Mouse (Mus musculus) intestine, embryonic 14.5 days (tissue): ENCODE results near the gene Shtn1. TPM values are rescaled to one million over a fixed set of nuclear protein-coding genes. Genes with fewer than 3 reads are reported as not detected.

Source experiments
- ATAC-seq: fragments of 200-750 bp; cut with Nextera tagmentation; replicated peaks from 2 replicates; pipeline ENCODE4 v1.8.0; 2017; ENCODE audit warnings: low read depth, moderate number of reproducible peaks, moderate TSS enrichment, moderate library complexity; ENCODE audit not compliant: low FRiP score, low TSS enrichment
- DNase-seq: peaks from one replicate; pipeline ENCODE4 v3.0.0-alpha.2; 2018; ENCODE audit warnings: low spot score
- H3K27ac ChIP-seq: fragments of 300-500 bp; sonication (generic); 2 replicates; pipeline ENCODE4 v1.5.1; 2014; ENCODE audit warnings: low read depth, mild to moderate bottlenecking, control low read depth
- H3K27me3 ChIP-seq: fragments of 300-500 bp; sonication (generic); replicated peaks from 2 replicates; pipeline ENCODE4 v1.6.1; 2014; ENCODE audit warnings: low read length, control low read depth; ENCODE audit not compliant: control insufficient read depth, insufficient read depth
- H3K36me3 ChIP-seq: fragments of 300-500 bp; sonication (generic); 2 replicates; pipeline ENCODE4 v1.6.1; 2014; ENCODE audit warnings: low read length, control low read depth; ENCODE audit not compliant: control insufficient read depth, insufficient read depth
- H3K4me1 ChIP-seq: fragments of 300-500 bp; sonication (generic); replicated peaks from 2 replicates; pipeline ENCODE4 v1.6.1; 2014; ENCODE audit warnings: low read length, control low read depth, mixed read lengths; ENCODE audit not compliant: control insufficient read depth, insufficient read depth
- H3K4me2 ChIP-seq: fragments of 300-500 bp; sonication (generic); 2 replicates; pipeline ENCODE4 v1.6.1; 2014; ENCODE audit warnings: low read length
- H3K4me3 ChIP-seq: fragments of 300-500 bp; sonication (generic); 2 replicates; pipeline ENCODE4 v1.5.1; 2014; ENCODE audit warnings: low read depth, low read length, control low read depth, mixed read lengths
- H3K9ac ChIP-seq: fragments of 300-500 bp; sonication (generic); 2 replicates; pipeline ENCODE4 v1.6.1; 2014; ENCODE audit warnings: mild to moderate bottlenecking, low read length
- H3K9me3 ChIP-seq: fragments of 300-500 bp; sonication (generic); 2 replicates; pipeline ENCODE4 v1.6.1; 2016; ENCODE audit warnings: low read length, control low read depth; ENCODE audit not compliant: control insufficient read depth
- WGBS: fragments of 180-500 bp; shearing (Covaris S2); extraction: QIAGEN DNeasy Blood & Tissue Kit; methylation state at CpG from one replicate; pipeline ENCODE4 v1.1.7; 2014; 5-methylcytosine and 5-hydroxymethylcytosine counted together
- polyA plus RNA-seq: library from polyadenylated mRNA; unstranded; fragments of >200 nt; fragmentation: Nextera tagmentation; extraction: Ambion mirVana; gene quantifications from 2 replicates; pipeline ENCODE4 v1.2.1, GENCODE M21; 2014

The Shtn1 gene
- polyA plus RNA-seq, 1 experiment from 2014 or later: 18.7 TPM

- H3K36me3 ChIP-seq: peaks cover 5% of the 10 kb centered on the region; the same call in 1 of the 2 replicates
- no peaks in the 10 kb centered on the region for H3K4me1 ChIP-seq
- H3K9ac ChIP-seq: no peak overlapping the region
- no peak overlapping the region for H3K4me2 ChIP-seq
- peaks cover 4% of the 10 kb centered on the region; the same call in 1 of the 2 replicates for H3K9me3 ChIP-seq
- H3K27me3 ChIP-seq: no peaks in the 10 kb centered on the region
- no peak overlapping the region for H3K4me3 ChIP-seq
- H3K27ac ChIP-seq: no peak overlapping the region
- DNase-seq (no peak), ATAC-seq (no peak)
Measured at GRCm38 (mm10) chr19:59021644-59022043, 54.3 kb downstream of the Shtn1 start.

- ATAC-seq (no peak), DNase-seq (no peak)
- no peaks in the 10 kb centered on the region for H3K27me3 ChIP-seq
- H3K4me2 ChIP-seq: no peak overlapping the region
- no peak overlapping the region for H3K9ac ChIP-seq
- H3K36me3 ChIP-seq: no peaks in the 10 kb centered on the region
- H3K27ac ChIP-seq: no peak overlapping the region
- H3K4me3 ChIP-seq: no peak overlapping the region
- H3K9me3 ChIP-seq: no peaks in the 10 kb centered on the region
- H3K4me1 ChIP-seq: no peaks in the 10 kb centered on the region
- WGBS: 79% methylated on average over 5 of the region's 5 CpGs
Measured at GRCm38 (mm10) chr19:59010802-59011201, 65.1 kb downstream of the Shtn1 start.

- Histone ChIP-seq H3K9ac (no peak overlapping the region), H3K36me3 (no peaks in the 10 kb centered on the region), H3K4me1 (no peaks in the 10 kb centered on the region), H3K4me2 (no peak overlapping the region), H3K27me3 (no peaks in the 10 kb centered on the region), H3K4me3 (no peak overlapping the region), H3K9me3 (no peaks in the 10 kb centered on the region), H3K27ac (no peak overlapping the region)
- DNase-seq (no peak), ATAC-seq (no peak)
- WGBS: 80% methylated on average over 15 of the region's 15 CpGs
Measured at GRCm38 (mm10) chr19:59006577-59007340, 69.1 kb downstream of the Shtn1 start.

- H3K36me3 ChIP-seq: no peaks in the 10 kb centered on the region
- no peak overlapping the region for H3K4me3 ChIP-seq
- 89% methylated on average over 6 of the region's 6 CpGs for WGBS
- H3K27me3 ChIP-seq: no peaks in the 10 kb centered on the region
- no peak for DNase-seq
- no peak overlapping the region for H3K9ac ChIP-seq
- no peaks in the 10 kb centered on the region for H3K9me3 ChIP-seq
- ATAC-seq: no peak
- no peak overlapping the region for H3K4me2 ChIP-seq
- no peak overlapping the region for H3K27ac ChIP-seq
- H3K4me1 ChIP-seq: no peaks in the 10 kb centered on the region
Measured at GRCm38 (mm10) chr19:59002827-59003226, 73.1 kb downstream of the Shtn1 start.

GRCm38 (mm10) chr19:58981571-58981970 lies 94.3 kb downstream of the Shtn1 start:
- 28% methylated on average over 9 of the region's 9 CpGs for WGBS

GRCm38 (mm10) chr19:58980056-58980440 lies 95.9 kb downstream of the Shtn1 start:
- Histone ChIP-seq H3K27ac (peak overlapping the region; percentile 41; the same call in 1 of the 2 replicates), H3K36me3 (no peaks in the 10 kb centered on the region), H3K9me3 (no peaks in the 10 kb centered on the region), H3K4me3 (peak overlapping the region; percentile 13; the same call in 1 of the 2 replicates), H3K9ac (no peak overlapping the region), H3K4me1 (peaks cover 11% of the 10 kb centered on the region; the same call in 1 of the 2 replicates), H3K4me2 (peak overlapping the region; percentile 21), H3K27me3 (no peaks in the 10 kb centered on the region)
- 53% methylated on average over 5 of the region's 5 CpGs for WGBS
- DNase-seq: no peak
- ATAC-seq: no peak

More at GRCm38 (mm10) chr19:58981571-58981970, 94.3 kb downstream of the Shtn1 start:
- Histone ChIP-seq H3K4me1 (peaks cover 11% of the 10 kb centered on the region; the same call in 1 of the 2 replicates), H3K27me3 (no peaks in the 10 kb centered on the region), H3K4me2 (peak overlapping the region; percentile 32), H3K4me3 (no peak overlapping the region), H3K9ac (no peak overlapping the region), H3K36me3 (no peaks in the 10 kb centered on the region), H3K27ac (no peak overlapping the region), H3K9me3 (no peaks in the 10 kb centered on the region)
- DNase-seq (no peak), ATAC-seq (no peak)

GRCm38 (mm10) chr19:58979436-58980055 lies 96.4 kb downstream of the Shtn1 start:
- no peaks in the 10 kb centered on the region for H3K36me3 ChIP-seq
- ATAC-seq (no peak), DNase-seq (peak; percentile 67)
- 44% methylated on average over 13 of the region's 13 CpGs for WGBS
- H3K4me3 ChIP-seq: peak overlapping the region; percentile 13; the same call in 1 of the 2 replicates
- peaks cover 11% of the 10 kb centered on the region; the same call in 1 of the 2 replicates for H3K4me1 ChIP-seq
- peak overlapping the region; percentile 21 for H3K4me2 ChIP-seq
- no peak overlapping the region; the same call in 1 of the 2 replicates for H3K27ac ChIP-seq
- no peak overlapping the region for H3K9ac ChIP-seq
- H3K27me3 ChIP-seq: no peaks in the 10 kb centered on the region
- H3K9me3 ChIP-seq: no peaks in the 10 kb centered on the region

GRCm38 (mm10) chr19:58978401-58979171 lies 97.3 kb downstream of the Shtn1 start:
- 61% methylated on average over 11 of the region's 11 CpGs for WGBS
- Histone ChIP-seq H3K9ac (no peak overlapping the region), H3K9me3 (no peaks in the 10 kb centered on the region), H3K4me2 (no peak overlapping the region), H3K27me3 (no peaks in the 10 kb centered on the region), H3K27ac (no peak overlapping the region), H3K36me3 (no peaks in the 10 kb centered on the region), H3K4me1 (peaks cover 11% of the 10 kb centered on the region; the same call in 1 of the 2 replicates), H3K4me3 (no peak overlapping the region)
- no peak for ATAC-seq
- no peak for DNase-seq
